Mouse (Mus musculus): ENCODE data around the gene Lamtor2.

Lamtor2 gene

GRCm38 (mm10) chr3:88526157-88527131 is 26.4 kb downstream of the Lamtor2 start:
- peak; percentile 82 for DNase-seq (ENCODE audit: low spot score)

- DNase-seq (ENCODE audit: low spot score) = no peak
Measured at GRCm38 (mm10) chr3:88525021-88525420, 27.9 kb downstream of the Lamtor2 start.

GRCm38 (mm10) chr3:88523027-88523426 is 29.8 kb downstream of the Lamtor2 start:
- no peak for DNase-seq (ENCODE audit: low spot score)

- DNase-seq (ENCODE audit: low spot score) = peak; percentile 66
Measured at GRCm38 (mm10) chr3:88521803-88522331, 31.0 kb downstream of the Lamtor2 start.

- no peak for DNase-seq (ENCODE audit: low spot score)
Measured at GRCm38 (mm10) chr3:88521156-88521555, 31.7 kb downstream of the Lamtor2 start.

- DNase-seq (ENCODE audit: low spot score) = no peak
Measured at GRCm38 (mm10) chr3:88520078-88520477, 32.8 kb downstream of the Lamtor2 start.

GRCm38 (mm10) chr3:88518411-88518810 is 34.5 kb downstream of the Lamtor2 start:
- no peak for DNase-seq (ENCODE audit: low spot score)

GRCm38 (mm10) chr3:88516407-88516806 is 36.5 kb downstream of the Lamtor2 start:
- no peak for DNase-seq (ENCODE audit: low spot score)

GRCm38 (mm10) chr3:88515095-88515386 is 37.8 kb downstream of the Lamtor2 start:
- DNase-seq (ENCODE audit: low spot score) = no peak

GRCm38 (mm10) chr3:88514231-88515094 is 38.4 kb downstream of the Lamtor2 start:
- DNase-seq (ENCODE audit: low spot score) = no peak

GRCm38 (mm10) chr3:88513546-88514115 is 39.2 kb downstream of the Lamtor2 start:
- DNase-seq (ENCODE audit: low spot score) = no peak

GRCm38 (mm10) chr3:88512896-88513545 is 39.9 kb downstream of the Lamtor2 start:
- DNase-seq (ENCODE audit: low spot score) = no peak

GRCm38 (mm10) chr3:88512141-88512895 is 40.6 kb downstream of the Lamtor2 start:
- no peak for DNase-seq (ENCODE audit: low spot score)

GRCm38 (mm10) chr3:88511559-88511958 is 41.3 kb downstream of the Lamtor2 start:
- DNase-seq (ENCODE audit: low spot score) = no peak

- DNase-seq (ENCODE audit: low spot score) = no peak
Measured at GRCm38 (mm10) chr3:88510421-88511289, 42.2 kb downstream of the Lamtor2 start.

- DNase-seq (ENCODE audit: low spot score) = peak; percentile 92
Measured at GRCm38 (mm10) chr3:88509692-88510420, 43.0 kb downstream of the Lamtor2 start, which contains the start of gene Lmna. Gene Lmna, minus strand, starts transcription at chr3:88509956.

- no peak for DNase-seq (ENCODE audit: low spot score)
Measured at GRCm38 (mm10) chr3:88509250-88509649, 43.6 kb downstream of the Lamtor2 start.

- DNase-seq (ENCODE audit: low spot score) = no peak
Measured at GRCm38 (mm10) chr3:88505765-88506164, 47.1 kb downstream of the Lamtor2 start.

GRCm38 (mm10) chr3:88505081-88505480 is 47.8 kb downstream of the Lamtor2 start:
- no peak for DNase-seq (ENCODE audit: low spot score)
